Mouse (Mus musculus) granulocyte monocyte progenitor cell, adult 5-6 weeks (primary cell): ENCODE results near the gene Car2. TPM values are rescaled to one million over a fixed set of nuclear protein-coding genes. Genes with fewer than 3 reads are reported as not detected.

ENCODE experiments used
- ATAC-seq: replicated peaks from 2 replicates; pipeline ENCODE4 v1.8.0; 2016; ENCODE audit warnings: mild to moderate bottlenecking, moderate TSS enrichment, inconsistent platforms; ENCODE audit not compliant: poor library complexity, severe bottlenecking
- total RNA-seq, 2 experiments: library from RNA; stranded (forward) in 1 of 2; stranded (reverse) in 1 of 2; fragments of 200-712, 200-1000 nt in 1 of 2; fragments of >200 nt in 1 of 2; fragmentation: Nextera tagmentation in 1 of 2; gene quantifications; 2 replicates each; pipeline ENCODE4 v1.2.3; 2014 to 2017

Car2 gene
- total RNA-seq, 2 experiments from 2014 or later: 13.0 to 15.5 TPM

DNA sequence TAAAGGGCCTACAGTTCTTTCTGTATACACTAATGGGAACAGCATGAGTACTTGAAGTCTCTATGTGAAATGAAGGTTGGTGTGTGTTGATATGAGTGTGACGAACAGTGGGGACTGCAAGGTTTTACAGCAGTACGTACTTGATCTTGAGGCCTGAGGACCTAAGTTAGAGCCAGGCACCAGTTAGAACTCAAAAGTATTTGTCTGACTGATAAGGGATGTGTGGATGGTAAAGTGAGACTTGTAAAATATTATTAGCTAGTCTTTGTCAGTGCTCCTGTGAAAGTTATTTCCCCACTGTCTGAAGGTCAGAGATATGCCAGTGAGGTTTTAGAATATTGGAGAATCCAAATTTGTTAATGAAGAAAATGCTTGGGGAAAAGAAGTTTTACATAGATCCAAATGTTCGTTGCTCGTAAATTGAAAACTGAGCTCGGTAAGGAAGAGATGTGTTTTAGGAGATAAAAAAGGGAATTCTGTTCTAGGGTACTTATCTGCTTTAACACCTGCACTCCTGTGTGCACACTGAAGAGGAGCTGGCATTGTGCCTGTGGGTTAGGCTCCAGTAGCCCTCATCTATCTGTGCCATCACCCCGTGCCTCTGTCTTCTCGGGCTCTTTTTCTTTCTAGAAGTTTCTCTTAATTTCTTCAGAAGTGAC, 8.7 kb upstream of the Car2 start:
- no peak for ATAC-seq

GRCm38 (mm10) chr3:14878749-14879223, 7.3 kb upstream of the Car2 start:
- no peak for ATAC-seq

DNA sequence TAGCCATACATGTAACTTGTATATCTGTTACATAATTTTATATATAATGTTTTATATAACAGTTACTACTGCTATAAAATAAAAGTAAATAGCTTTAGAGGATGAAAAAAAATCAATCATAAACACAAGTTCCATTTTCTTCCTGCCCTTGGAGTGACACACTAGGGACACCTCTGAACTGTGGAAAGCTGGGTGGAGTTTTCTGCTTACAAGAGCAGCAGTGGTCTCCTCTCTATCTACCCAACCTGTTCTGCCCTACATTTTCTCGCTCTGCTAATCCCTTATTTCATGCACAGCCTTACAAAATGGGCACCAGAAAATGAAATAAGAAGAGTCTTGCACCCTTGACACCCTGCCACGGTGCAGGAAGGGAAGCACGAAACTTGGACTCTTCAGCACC, 6.8 kb upstream of the Car2 start:
- no peak for ATAC-seq

GRCm38 (mm10) chr3:14880277-14880676, 5.8 kb upstream of the Car2 start:
- ATAC-seq: peak; percentile 86

DNA sequence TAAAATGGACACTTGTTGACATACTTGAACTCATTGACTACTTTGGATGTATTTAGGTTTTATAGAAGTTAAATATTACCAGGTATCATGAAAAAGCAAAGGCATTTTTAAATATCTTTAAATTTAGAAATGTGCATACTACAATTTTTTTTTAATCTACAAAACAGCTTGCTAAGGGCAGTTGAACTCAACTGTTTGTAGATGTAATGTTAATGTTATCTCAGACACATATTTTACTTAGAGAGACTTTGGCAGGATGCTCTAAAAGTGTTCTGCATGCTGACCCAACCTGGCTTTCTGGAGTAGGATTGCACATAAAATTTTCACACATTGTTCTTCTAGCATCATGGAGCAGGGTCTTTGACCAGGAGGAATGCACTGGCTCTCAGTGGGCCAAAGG, 4.1 kb upstream of the Car2 start:
- ATAC-seq: no peak

DNA sequence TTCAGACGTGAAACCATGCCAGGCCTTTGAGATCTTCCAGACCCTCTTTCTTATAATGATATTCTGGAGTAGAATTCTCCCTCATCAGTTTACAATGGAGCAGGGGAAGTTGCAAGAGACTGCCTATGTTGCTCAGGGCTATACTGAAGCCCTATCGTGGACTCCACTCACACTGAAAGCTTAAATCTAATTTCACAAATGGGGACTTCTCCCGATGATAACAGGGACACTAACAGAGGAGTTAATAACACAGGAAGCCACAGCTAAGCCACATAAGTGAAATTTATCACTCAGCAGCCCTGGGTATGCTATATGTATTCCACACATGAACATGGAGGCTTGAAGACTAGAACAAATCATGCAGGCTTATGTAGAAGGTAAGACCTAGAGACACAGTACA, 3.3 kb upstream of the Car2 start:
- no peak for ATAC-seq

GRCm38 (mm10) chr3:14884826-14885225, 1.2 kb upstream of the Car2 start:
- ATAC-seq: no peak

- ATAC-seq: peak; percentile 17
Measured at GRCm38 (mm10) chr3:14887134-14887666, 1.1 kb downstream of the Car2 start.

DNA sequence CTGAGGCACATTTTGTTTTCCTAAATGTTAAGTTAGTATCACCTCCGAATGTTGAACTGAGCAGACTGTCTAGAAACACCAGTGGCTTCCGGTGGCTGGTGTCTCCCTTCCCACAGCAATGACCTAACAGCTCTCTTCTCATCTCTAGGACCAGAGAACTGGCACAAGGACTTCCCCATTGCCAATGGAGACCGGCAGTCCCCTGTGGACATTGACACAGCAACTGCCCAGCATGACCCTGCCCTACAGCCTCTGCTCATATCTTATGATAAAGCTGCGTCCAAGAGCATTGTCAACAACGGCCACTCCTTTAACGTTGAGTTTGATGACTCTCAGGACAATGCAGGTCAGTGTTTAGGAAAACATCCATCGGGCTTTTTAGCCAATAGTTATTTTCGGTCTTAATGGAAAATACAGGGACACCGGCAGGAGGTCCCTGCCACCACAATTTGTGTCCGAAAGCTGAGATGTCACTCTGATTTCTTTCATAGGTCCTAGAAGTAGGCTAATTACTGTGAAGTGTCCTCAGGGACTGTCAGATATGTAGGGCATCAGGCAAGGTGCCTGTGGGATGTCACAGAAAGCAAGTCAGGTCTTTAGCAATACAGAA, 1.7 kb downstream of the Car2 start:
- peak; percentile 69 for ATAC-seq

GRCm38 (mm10) chr3:14888549-14888948, 2.5 kb downstream of the Car2 start:
- ATAC-seq: no peak

GRCm38 (mm10) chr3:14889085-14889484, 3.0 kb downstream of the Car2 start:
- no peak for ATAC-seq

DNA sequence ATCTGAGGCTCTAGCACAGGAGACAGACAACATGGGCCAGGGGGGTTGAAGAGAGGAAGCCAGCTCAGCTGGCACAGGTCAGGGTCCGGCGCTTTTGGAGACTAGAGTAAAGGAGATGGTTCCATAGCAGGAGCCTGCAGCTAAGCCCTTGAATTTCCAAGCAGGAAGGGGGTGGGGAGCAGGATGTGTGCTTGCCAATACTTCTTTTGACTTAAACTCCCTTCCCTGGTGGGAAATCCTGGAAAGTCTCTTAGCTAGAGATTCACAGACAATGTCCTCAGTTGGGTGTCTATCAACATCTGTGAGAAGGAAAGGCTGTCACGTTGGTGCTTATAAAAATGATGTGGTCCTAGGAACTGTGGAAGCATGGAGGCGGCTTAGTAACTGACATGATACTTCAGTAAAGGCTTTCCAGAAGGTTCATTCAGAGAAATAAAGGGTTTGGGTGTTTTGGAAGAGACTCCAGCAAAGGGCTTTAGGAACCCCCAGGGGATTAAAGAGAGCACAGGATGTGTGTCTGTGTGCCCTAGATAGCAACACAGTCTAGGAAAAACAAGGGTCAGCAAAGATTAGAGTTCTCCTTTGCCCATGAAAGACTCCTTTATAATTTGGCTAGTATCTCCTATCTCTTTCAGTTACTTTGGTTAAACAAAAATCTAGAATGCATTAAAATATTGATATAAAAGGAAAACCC, 3.8 kb downstream of the Car2 start:
- ATAC-seq: no peak

DNA sequence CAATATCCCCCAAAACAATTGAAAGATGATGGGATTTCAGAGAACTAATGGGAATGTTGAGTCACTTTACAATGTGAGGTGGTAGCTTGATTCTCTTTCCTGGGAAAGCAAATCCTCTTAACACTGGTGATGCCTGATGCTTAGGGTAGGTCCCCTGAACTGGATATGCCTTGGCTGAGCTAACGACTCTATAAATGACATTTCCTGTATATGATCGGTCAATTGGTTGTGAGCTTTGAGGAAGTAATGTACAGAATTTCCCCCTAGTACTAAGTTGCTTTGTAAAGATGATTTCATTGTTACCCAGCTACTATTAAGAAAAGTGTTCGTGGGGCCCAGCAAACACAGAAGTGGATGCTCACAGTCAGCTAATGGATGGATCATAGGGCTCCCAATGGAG, 6.9 kb downstream of the Car2 start:
- peak; percentile 28 for ATAC-seq

- peak; percentile 84 for ATAC-seq
Measured at GRCm38 (mm10) chr3:14893700-14894099, 7.6 kb downstream of the Car2 start.

- ATAC-seq: peak; percentile 38; the same call in 1 of the 2 replicates
Measured at GRCm38 (mm10) chr3:14895333-14895732, 9.3 kb downstream of the Car2 start.

- ATAC-seq: no peak
Measured at GRCm38 (mm10) chr3:14897770-14898169, 11.7 kb downstream of the Car2 start.

GRCm38 (mm10) chr3:14903380-14903779, 17.3 kb downstream of the Car2 start:
- no peak for ATAC-seq

- no peak for ATAC-seq
Measured at GRCm38 (mm10) chr3:14904165-14904564, 18.1 kb downstream of the Car2 start.

- ATAC-seq: no peak
Measured at GRCm38 (mm10) chr3:14907271-14907670, 21.2 kb downstream of the Car2 start.

DNA sequence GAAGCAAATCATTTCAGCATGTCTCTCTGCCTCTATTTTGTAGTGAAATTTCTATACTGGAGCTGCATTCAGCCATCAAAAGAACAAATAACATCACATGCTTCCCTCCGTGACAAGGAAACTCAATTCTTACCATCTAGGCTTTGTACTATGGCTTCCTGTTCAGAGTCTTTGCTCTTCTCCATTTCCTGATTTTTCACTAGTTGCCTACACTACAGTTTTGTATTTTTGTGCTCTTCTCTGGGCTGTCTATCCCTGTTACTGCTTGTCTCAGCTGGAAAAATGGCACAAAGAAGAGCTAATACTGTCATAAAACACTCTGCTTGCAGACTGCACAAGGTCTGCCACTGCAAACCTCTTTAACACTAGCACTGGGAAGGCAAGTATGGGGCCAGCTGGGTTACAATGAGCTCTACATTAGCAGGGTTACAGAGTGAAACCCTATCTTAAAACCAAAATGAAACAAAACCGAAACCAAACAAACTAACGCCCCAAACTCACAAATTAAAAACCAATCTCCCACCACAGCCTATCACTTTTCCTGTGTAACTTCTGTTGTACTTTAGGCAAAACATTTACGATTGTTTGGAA, 26.0 kb downstream of the Car2 start:
- 0 out of 2 replicates have a peak, but pooled peaks have one; percentile 35 for ATAC-seq

DNA sequence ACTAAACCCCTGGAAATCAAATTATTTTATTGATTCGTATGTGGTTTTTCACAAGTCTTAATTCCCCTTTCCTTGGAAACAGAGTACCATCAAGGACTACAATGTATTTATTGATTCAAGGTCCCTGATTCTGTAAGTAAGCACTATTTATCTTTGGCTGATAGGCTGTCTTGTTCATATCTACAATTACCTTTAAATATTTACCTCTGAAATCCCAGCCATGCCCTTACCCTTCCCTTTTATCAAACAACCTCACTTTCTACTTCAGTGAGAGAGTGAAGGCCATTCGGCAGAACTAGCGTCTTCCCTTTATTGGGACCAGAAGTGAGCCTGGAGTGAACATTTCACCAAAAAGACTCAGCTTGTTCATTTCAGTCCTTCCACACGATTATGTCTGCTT, 27.7 kb downstream of the Car2 start:
- no peak for ATAC-seq
